Mouse (Mus musculus): ENCODE measurements around the gene Nexn. TPM values are rescaled to one million over a fixed set of nuclear protein-coding genes. Genes with fewer than 3 reads are reported as not detected.
A peak's percentile ranks its signal among the peaks of the same experiment; 100 is the strongest.
"Not testable (repeated sequence)": the region's sequence is repeated elsewhere in the genome, so short reads cannot be mapped to it uniquely, and the experiment has no call there.

Gene Nexn
- 1 to 10 TPM; 1.4 to 7.5 TPM for total RNA-seq (2021)

DNA sequence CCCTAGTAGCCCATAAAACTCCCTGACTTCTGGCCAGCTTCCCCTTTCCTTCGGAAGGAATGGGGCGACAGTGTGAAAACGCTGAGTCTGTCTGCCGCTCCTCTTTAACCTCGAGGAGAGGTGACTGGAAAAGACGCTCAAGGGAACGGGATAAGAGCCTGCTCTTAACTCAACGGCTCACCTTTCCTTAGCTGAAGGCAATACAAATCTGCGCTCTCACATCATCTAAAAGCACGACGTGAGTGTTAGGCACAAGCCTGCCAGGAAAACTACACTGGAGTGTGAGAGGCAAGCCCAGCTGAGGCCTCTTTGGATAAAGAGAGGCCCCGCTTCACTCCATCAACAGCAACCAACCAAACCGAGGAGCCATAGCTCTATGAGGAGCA is at the start of gene Nexn:
Nexn (minus strand) TSS at position 315 of the 386 bp plus-strand sequence.
- no peak for DNase-seq (ENCODE audit: low spot score in 2 of 2)
- intact Hi-C loops (cut with DNase I) = no loop called here

- peak; percentile 68 to 75 for DNase-seq (ENCODE audit: low spot score in 2 of 2)
- intact Hi-C loops (cut with DNase I) = no loop called here
Observed at GRCm38 (mm10) chr3:152315613-152316012, 49.5 kb upstream of the Nexn start.

- DNase-seq (ENCODE audit: low spot score in 2 of 2); intact Hi-C loops (cut with DNase I): not testable (repeated sequence)
Observed at GRCm38 (mm10) chr3:152314666-152315065, 48.5 kb upstream of the Nexn start.

DNA sequence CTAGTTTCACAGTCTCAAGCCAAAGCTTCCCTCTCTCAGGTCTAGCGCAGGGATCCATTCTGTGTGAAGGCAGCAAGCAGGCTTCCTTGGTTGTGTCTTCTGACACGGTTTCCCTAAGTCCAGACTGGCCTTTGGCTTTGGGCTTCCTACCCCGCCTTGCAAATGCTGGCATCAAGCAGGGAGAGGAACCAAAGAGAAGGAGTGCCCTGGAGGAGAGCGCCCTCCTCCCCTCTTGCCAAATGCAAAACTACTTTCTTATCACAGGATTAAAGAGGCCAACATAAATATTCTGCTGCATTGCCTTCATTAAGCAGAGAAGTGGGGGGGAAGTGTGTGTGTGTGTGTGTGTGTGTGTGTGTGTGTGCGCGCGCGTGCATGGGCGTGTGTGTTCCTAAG is 43.1 kb upstream of the Nexn start:
- intact Hi-C loops (cut with DNase I) = no loop called here
- no peak for DNase-seq (ENCODE audit: low spot score in 2 of 2)

GRCm38 (mm10) chr3:152308485-152309249 is 42.5 kb upstream of the Nexn start:
- DNase-seq (ENCODE audit: low spot score in 2 of 2) = no peak
- intact Hi-C loops (cut with DNase I) = no loop called here

GRCm38 (mm10) chr3:152305971-152306370 is 39.8 kb upstream of the Nexn start:
- no peak for DNase-seq (ENCODE audit: low spot score in 2 of 2)
- intact Hi-C loops (cut with DNase I) = no loop called here

DNA sequence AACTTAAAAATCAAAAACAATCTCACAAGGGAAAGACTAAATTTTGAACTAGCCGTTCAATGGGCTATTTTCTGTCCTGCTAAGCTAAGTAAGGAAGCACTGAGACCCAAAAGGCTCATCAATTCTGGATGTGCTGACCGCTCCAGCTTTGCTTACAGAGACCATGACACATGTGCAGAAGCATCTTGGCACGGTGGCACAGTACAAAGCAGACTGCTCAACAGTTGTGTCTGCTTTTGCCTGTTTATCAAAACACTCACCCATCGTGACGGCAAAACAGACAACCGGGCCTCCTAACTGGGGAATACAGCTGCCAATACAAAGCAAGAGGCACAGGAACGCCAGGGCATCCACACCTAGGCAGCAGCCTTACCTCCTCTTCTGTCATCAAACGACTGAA is 38.9 kb upstream of the Nexn start:
- intact Hi-C loops (cut with DNase I) = no loop called here
- no peak for DNase-seq (ENCODE audit: low spot score in 2 of 2)

DNA sequence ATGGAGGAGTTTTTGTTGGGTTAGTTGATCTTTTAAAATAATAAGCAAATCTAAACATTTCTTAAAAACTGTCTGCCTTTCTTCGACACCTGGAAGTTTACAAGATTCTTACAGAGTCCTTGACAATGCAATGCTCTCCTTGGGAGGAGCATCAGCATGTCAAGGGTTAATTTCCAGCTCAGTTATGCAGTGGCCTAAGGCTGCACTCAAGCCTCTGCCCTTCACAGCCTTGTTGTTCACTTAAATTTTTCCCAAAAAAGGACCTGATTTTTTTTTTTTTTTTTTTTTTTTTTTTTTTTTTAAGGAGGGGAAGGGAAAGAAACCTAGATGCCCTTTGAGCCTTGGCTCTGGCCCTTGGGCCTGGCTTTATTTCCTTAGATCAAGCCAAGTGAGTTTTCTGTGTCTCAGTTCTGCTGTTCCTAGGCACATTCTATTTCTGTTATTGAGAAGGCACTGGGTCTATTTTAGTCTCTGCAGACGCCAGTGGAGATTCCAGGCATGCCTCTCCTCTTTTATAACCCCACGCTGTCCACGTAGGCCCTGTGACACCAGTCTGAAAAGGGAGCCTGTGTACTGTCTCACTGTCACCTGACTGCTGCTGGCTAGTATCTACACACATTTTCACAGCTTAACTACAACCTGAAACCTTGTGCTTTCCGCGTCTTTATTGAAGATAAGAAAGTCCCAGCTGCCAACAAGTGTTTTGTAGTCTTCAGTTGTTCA is 38.1 kb upstream of the Nexn start:
- DNase-seq (ENCODE audit: low spot score in 2 of 2) = peak in 1 of 2 experiments; percentile 64
- intact Hi-C loops (cut with DNase I) = no loop called here

DNA sequence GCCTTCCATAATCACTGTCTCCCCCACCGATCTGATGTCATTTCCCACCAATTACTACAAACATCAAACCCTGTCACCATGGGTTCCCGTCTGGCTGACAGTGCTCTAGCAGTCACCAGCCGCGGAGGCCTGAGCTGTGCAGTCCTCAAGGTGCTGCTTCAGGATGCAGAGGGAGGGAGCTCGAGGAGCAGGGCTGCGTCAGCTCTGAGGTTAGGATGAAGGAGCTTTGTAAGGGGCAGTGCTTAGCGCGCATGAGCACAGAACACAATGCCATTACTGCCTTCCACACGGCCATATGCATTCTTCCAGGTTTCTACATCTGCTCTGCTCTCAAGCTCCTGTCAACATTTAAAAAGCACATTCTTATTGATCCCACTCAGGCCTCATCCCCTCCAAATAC is 36.8 kb upstream of the Nexn start:
- intact Hi-C loops (cut with DNase I) = no loop called here
- no peak for DNase-seq (ENCODE audit: low spot score in 2 of 2)

- intact Hi-C loops (cut with DNase I) = no loop called here
- no peak for DNase-seq (ENCODE audit: low spot score in 2 of 2)
Observed at GRCm38 (mm10) chr3:152300376-152301337, 34.5 kb upstream of the Nexn start.

DNA sequence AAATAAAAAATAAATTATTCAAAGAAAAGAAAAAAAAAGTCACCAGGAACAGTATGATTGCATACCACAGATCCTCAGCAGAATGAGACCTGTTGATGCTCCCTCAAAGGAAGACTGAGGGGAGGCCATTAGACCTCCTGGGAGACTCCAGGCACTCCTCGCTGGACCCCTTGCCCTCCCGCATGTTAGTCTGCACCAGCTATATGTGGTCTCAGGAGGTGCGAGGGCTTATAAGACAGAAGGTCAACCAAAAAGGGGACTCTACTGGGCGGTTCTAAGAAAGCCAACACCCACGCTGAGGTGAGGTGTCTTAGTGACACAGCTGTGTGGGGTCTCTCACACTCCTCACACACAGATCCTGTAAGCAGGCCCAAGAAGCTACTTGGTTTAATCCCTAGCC is 29.7 kb upstream of the Nexn start:
- DNase-seq (ENCODE audit: low spot score in 2 of 2) = no peak
- intact Hi-C loops (cut with DNase I) = no loop called here

DNA sequence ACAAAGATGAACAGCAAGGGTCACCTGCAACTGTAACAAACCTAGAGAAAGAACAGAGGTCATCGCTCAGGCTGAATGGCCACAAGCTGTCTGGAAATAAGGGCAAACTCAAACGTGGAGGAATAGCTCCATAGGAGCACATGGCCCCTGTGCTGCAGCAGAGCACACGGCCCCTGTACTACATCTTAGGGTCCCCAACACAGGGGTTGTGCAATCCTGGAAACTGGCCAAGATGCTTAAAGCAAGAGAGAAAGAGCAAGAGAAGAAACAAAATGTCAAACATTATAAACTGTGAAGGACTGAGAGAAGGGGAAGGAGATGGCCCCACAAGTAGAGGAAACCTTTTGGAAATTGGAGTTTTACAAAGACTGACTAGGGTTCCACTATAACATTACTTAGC is 28.2 kb upstream of the Nexn start:
- DNase-seq (ENCODE audit: low spot score in 2 of 2) = no peak
- intact Hi-C loops (cut with DNase I) = no loop called here

DNA sequence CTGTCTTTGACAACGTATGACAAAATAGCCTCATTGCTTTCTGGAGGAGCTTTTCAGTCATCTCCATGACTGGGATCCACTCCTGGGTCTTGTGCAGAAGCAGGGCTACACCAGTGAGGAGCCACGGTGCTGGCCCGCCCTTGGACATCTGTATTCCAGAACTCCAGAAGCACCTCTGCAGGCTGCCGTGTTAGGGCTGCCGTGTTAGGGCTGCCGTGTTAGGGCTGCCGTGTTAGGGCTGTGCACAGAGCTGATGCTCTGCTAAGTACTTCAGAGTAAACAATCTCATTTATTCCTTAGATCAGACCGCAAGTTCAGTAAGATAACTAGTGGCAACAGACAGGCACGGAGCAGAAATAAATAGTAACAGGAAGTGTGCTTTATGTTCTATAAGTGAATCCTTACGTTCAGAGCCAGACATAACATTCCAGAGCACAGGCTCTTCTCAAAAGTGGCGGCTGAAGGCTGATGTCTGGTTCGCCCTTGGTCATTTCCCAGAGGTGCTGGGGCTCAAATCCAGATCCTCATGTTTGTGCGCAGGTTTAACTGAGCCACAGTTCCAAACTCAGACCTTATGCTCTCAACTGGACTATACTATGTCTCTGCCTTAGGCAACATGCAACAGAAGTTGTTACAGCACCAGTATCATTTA is 27.5 kb upstream of the Nexn start:
- DNase-seq (ENCODE audit: low spot score in 2 of 2) = no peak
- intact Hi-C loops (cut with DNase I) = no loop called here

DNA sequence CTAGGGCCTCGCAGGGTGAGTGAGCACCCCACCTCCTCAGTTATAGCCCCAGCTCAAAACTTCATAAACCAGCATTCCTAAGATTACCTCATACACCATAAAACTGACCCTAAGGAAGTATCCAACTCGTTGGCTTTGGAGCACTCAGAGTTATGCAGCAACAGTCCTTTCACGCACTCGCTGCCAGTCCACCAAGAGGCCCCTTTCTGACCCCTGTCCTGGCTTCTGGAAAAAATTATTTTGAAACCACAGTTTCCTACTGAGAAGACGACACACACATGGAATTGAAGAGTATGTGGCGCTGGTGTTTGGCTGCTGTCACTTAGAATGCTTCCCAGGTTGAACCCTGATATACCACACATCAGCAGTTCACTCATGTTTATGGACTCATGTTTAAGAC is 25.7 kb upstream of the Nexn start:
- DNase-seq (ENCODE audit: low spot score in 2 of 2) = no peak
- intact Hi-C loops (cut with DNase I) = no loop called here

GRCm38 (mm10) chr3:152290175-152290798 is 24.1 kb upstream of the Nexn start:
- intact Hi-C loops (cut with DNase I) = no loop called here
- no peak for DNase-seq (ENCODE audit: low spot score in 2 of 2)

- no peak for DNase-seq (ENCODE audit: low spot score in 2 of 2)
- intact Hi-C loops (cut with DNase I) = no loop called here
Observed at GRCm38 (mm10) chr3:152288740-152289139, 22.6 kb upstream of the Nexn start.

GRCm38 (mm10) chr3:152288276-152288675 is 22.1 kb upstream of the Nexn start:
- intact Hi-C loops (cut with DNase I) = no loop called here

GRCm38 (mm10) chr3:152287810-152288209 is 21.7 kb upstream of the Nexn start:
- no peak for DNase-seq (ENCODE audit: low spot score in 2 of 2)
- intact Hi-C loops (cut with DNase I) = no loop called here

More at GRCm38 (mm10) chr3:152288276-152288675, 22.1 kb upstream of the Nexn start:
- no peak for DNase-seq (ENCODE audit: low spot score in 2 of 2)

DNA sequence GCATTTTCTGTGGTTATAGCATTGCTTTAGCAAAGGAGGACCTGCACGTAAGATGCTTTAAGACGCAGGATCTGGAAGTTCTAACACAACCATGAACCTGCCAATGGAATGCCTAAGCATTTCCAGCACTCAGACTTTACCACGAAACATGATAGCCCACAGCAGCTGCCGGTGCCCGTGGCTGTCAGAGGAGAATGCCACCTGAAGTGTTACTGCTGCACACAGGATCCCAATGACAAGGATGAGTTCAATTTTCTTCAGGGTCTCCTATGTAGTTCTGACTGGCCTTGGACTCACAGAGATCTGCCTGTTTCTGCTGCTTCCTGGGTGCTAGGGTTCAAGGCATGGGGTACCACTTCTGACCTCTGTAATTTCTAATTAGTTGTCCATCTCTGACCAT is 18.6 kb upstream of the Nexn start:
- intact Hi-C loops (cut with DNase I) = no loop called here
- DNase-seq (ENCODE audit: low spot score in 2 of 2) = no peak

Measured in left cerebral cortex, postnatal 25 days (tissue).